Mouse (Mus musculus) cerebellum, adult 9-11 months (tissue): ENCODE results near the gene Fam243.

Experiments
- DNase-seq: peaks from one replicate; pipeline ENCODE4 v3.0.0; 2022

Fam243 gene

GRCm38 (mm10) chr16:92321341-92321740 is at the start of gene Fam243:
Fam243 (minus strand) TSS chr16:92321441.
- no peak for DNase-seq

- DNase-seq, result no peak
Measured at GRCm38 (mm10) chr16:92369260-92369659, 48.0 kb upstream of the Fam243 start.

GRCm38 (mm10) chr16:92365477-92365876 is 44.2 kb upstream of the Fam243 start:
- no peak for DNase-seq

- no peak for DNase-seq
Measured at GRCm38 (mm10) chr16:92360711-92361110, 39.5 kb upstream of the Fam243 start.

- DNase-seq, result no peak
Measured at GRCm38 (mm10) chr16:92359229-92359628, 38.0 kb upstream of the Fam243 start, which contains the start of gene Kcne1. Kcne1 (minus strand) TSS chr16:92359468.

- DNase-seq, result no peak
Measured at GRCm38 (mm10) chr16:92358734-92359133, 37.5 kb upstream of the Fam243 start.

GRCm38 (mm10) chr16:92357566-92357965 is 36.3 kb upstream of the Fam243 start:
- DNase-seq, result no peak

GRCm38 (mm10) chr16:92357023-92357422 is 35.8 kb upstream of the Fam243 start:
- no peak for DNase-seq

- no peak for DNase-seq
Measured at GRCm38 (mm10) chr16:92355982-92356381, 34.7 kb upstream of the Fam243 start.

GRCm38 (mm10) chr16:92355366-92355765 is 34.1 kb upstream of the Fam243 start:
- DNase-seq, result no peak

GRCm38 (mm10) chr16:92353897-92354296 is 32.7 kb upstream of the Fam243 start:
- DNase-seq, result no peak

- DNase-seq, result no peak
Measured at GRCm38 (mm10) chr16:92353295-92353694, 32.1 kb upstream of the Fam243 start.

GRCm38 (mm10) chr16:92348941-92349340 is 27.7 kb upstream of the Fam243 start:
- DNase-seq, result peak; percentile 51

- no peak for DNase-seq
Measured at GRCm38 (mm10) chr16:92346297-92346916, 25.2 kb upstream of the Fam243 start.

- DNase-seq, result no peak
Measured at GRCm38 (mm10) chr16:92345177-92345576, 23.9 kb upstream of the Fam243 start.

GRCm38 (mm10) chr16:92340612-92341511 is 19.6 kb upstream of the Fam243 start:
- peak; percentile 68 for DNase-seq

GRCm38 (mm10) chr16:92336280-92336679 is 15.0 kb upstream of the Fam243 start:
- peak; percentile 76 for DNase-seq

- no peak for DNase-seq
Measured at GRCm38 (mm10) chr16:92334600-92334999, 13.4 kb upstream of the Fam243 start.

GRCm38 (mm10) chr16:92330966-92331365 is 9.7 kb upstream of the Fam243 start:
- peak; percentile 73 for DNase-seq

GRCm38 (mm10) chr16:92327911-92328310 is 6.7 kb upstream of the Fam243 start:
- DNase-seq, result peak; percentile 84

GRCm38 (mm10) chr16:92325062-92325406 is 3.8 kb upstream of the Fam243 start:
- DNase-seq, result no peak

GRCm38 (mm10) chr16:92324309-92325061 is 3.2 kb upstream of the Fam243 start:
- DNase-seq, result no peak

- no peak for DNase-seq
Measured at GRCm38 (mm10) chr16:92320361-92320760, 880 bp downstream of the Fam243 start.
